Mouse (Mus musculus) MEL (cell line): ENCODE measurements at regions not wholly inside any gene's neighbourhood (a gene's known extent, or its start where the extent isn't known, plus 50 kb on each side); places are given as distances from the start of the nearest gene placed in this dataset.

Experiments used
- CTCF ChIP-seq, 3 experiments: IDR thresholded peaks in 2 of 3; conservative IDR thresholded peaks in 1 of 3; 2 replicates each; pipeline ENCODE4 v1.5.1; 2011 to 2012; ENCODE audit warnings: low read length in 3 of 3, low read depth in 2 of 3, mild to moderate bottlenecking in 2 of 3, improper control_type of control experiment in 1 of 3, inconsistent platforms in 1 of 3, mixed read lengths in 1 of 3, moderate library complexity in 1 of 3; ENCODE audit not compliant: control insufficient read depth in 1 of 3, insufficient read depth in 1 of 3, poor library complexity in 1 of 3, severe bottlenecking in 1 of 3
- E2F4 ChIP-seq: IDR thresholded peaks from 2 replicates; pipeline ENCODE4 v1.6.1; 2011; ENCODE audit warnings: low read depth, low read length, improper control_type of control experiment, borderline replicate concordance
- SIN3A ChIP-seq: IDR thresholded peaks from 2 replicates; pipeline ENCODE4 v1.6.1; 2012; ENCODE audit warnings: low read length, improper control_type of control experiment, inconsistent platforms

GRCm38 (mm10) chr2:10966891-10967290 is 205.0 kb upstream of the Prkcq start:
- no peak for TF ChIP-seq CTCF (IDR thresholded peaks at IDR 0.05 in 2 of 3, conservative IDR thresholded peaks at IDR 0.05 in 1 of 3; ENCODE audit: control insufficient read depth in 1 of 3, insufficient read depth in 1 of 3, low read depth in 2 of 3, low read length in 3 of 3, poor library complexity in 1 of 3, severe bottlenecking in 1 of 3)
- TF ChIP-seq E2F4 = no peak
- TF ChIP-seq SIN3A = no peak
